Mouse (Mus musculus) layer of hippocampus, adult 11-12 months (tissue): ENCODE data around the gene Wdr61.
A peak's percentile ranks its signal among the peaks of the same experiment; 100 is the strongest.
"Not testable (repeated sequence)": the region's sequence is repeated elsewhere in the genome, so short reads cannot be mapped to it uniquely, and the experiment has no call there.

Source experiments
- DNase-seq: peaks from one replicate; pipeline ENCODE4 v3.0.0; 2022; ENCODE audit warnings: low spot score

The Wdr61 gene

GRCm38 (mm10) chr9:54726315-54726714 lies 8.0 kb downstream of the Wdr61 start:
- no peak for DNase-seq

- no peak for DNase-seq
Observed at GRCm38 (mm10) chr9:54722596-54722995, 11.7 kb downstream of the Wdr61 start.

GRCm38 (mm10) chr9:54722156-54722555 lies 12.2 kb downstream of the Wdr61 start:
- peak; percentile 54 for DNase-seq

GRCm38 (mm10) chr9:54717527-54717926 lies 16.8 kb downstream of the Wdr61 start:
- no peak for DNase-seq

GRCm38 (mm10) chr9:54715776-54716175 lies 18.5 kb downstream of the Wdr61 start:
- DNase-seq: no peak

GRCm38 (mm10) chr9:54708085-54708484 lies 26.2 kb downstream of the Wdr61 start:
- no peak for DNase-seq

- no peak for DNase-seq
Observed at GRCm38 (mm10) chr9:54707288-54707999, 26.9 kb downstream of the Wdr61 start.

GRCm38 (mm10) chr9:54705561-54705960 lies 28.8 kb downstream of the Wdr61 start:
- DNase-seq: no peak

GRCm38 (mm10) chr9:54704361-54704760 lies 30.0 kb downstream of the Wdr61 start:
- DNase-seq: no peak

GRCm38 (mm10) chr9:54702581-54702980 lies 31.7 kb downstream of the Wdr61 start:
- no peak for DNase-seq

- no peak for DNase-seq
Observed at GRCm38 (mm10) chr9:54700746-54701145, 33.6 kb downstream of the Wdr61 start.

GRCm38 (mm10) chr9:54700174-54700475 lies 34.2 kb downstream of the Wdr61 start:
- DNase-seq: no peak

- DNase-seq: peak; percentile 83
Observed at GRCm38 (mm10) chr9:54699345-54700173, 34.8 kb downstream of the Wdr61 start.

- no peak for DNase-seq
Observed at GRCm38 (mm10) chr9:54699087-54699344, 35.3 kb downstream of the Wdr61 start.

- DNase-seq: no peak
Observed at GRCm38 (mm10) chr9:54698318-54699086, 35.8 kb downstream of the Wdr61 start, which contains the start of gene Dnaja4. Gene Dnaja4, plus strand, starts transcription at chr9:54698873.

GRCm38 (mm10) chr9:54691241-54691805 lies 43.0 kb downstream of the Wdr61 start:
- DNase-seq: not testable (repeated sequence)

- DNase-seq: not testable (repeated sequence)
Observed at GRCm38 (mm10) chr9:54690697-54691096, 43.6 kb downstream of the Wdr61 start.

GRCm38 (mm10) chr9:54689446-54689845 lies 44.9 kb downstream of the Wdr61 start:
- no peak for DNase-seq

GRCm38 (mm10) chr9:54687246-54688236 lies 46.8 kb downstream of the Wdr61 start:
- peak; percentile 61 for DNase-seq

GRCm38 (mm10) chr9:54683814-54684605 lies 50.3 kb downstream of the Wdr61 start:
- DNase-seq: no peak
